Mouse (Mus musculus) left cerebral cortex, adult 9 months (tissue): ENCODE data around the gene Map3k5.

Source experiments
- DNase-seq, 2 experiments: peaks; one replicate each; pipeline ENCODE4 v3.0.0; 2022; ENCODE audit warnings: low spot score in 2 of 2

The Map3k5 gene

GRCm38 (mm10) chr10:20105575-20105974, 171.3 kb downstream of the Map3k5 start:
- DNase-seq, result no peak

- DNase-seq, result no peak
Observed at GRCm38 (mm10) chr10:20107031-20107430, 172.8 kb downstream of the Map3k5 start.

GRCm38 (mm10) chr10:20111508-20111907, 177.2 kb downstream of the Map3k5 start:
- DNase-seq, result no peak

- DNase-seq, result peak in 1 of 2 experiments; percentile 51
Observed at GRCm38 (mm10) chr10:20112026-20112973, 178.0 kb downstream of the Map3k5 start.

- no peak for DNase-seq
Observed at GRCm38 (mm10) chr10:20119504-20120425, 185.5 kb downstream of the Map3k5 start.

- no peak for DNase-seq
Observed at GRCm38 (mm10) chr10:20121981-20122380, 187.7 kb downstream of the Map3k5 start.

GRCm38 (mm10) chr10:20123401-20123800, 189.1 kb downstream of the Map3k5 start:
- DNase-seq, result peak in 1 of 2 experiments; percentile 28

GRCm38 (mm10) chr10:20124576-20124975, 190.3 kb downstream of the Map3k5 start:
- no peak for DNase-seq

- peak in 1 of 2 experiments; percentile 73 for DNase-seq
Observed at GRCm38 (mm10) chr10:20125226-20125625, 191.0 kb downstream of the Map3k5 start.

GRCm38 (mm10) chr10:20132933-20133652, 198.8 kb downstream of the Map3k5 start:
- no peak for DNase-seq

- DNase-seq, result no peak
Observed at GRCm38 (mm10) chr10:20135350-20136058, 201.2 kb downstream of the Map3k5 start.

- DNase-seq, result no peak
Observed at GRCm38 (mm10) chr10:20136505-20136904, 202.2 kb downstream of the Map3k5 start.

- no peak for DNase-seq
Observed at GRCm38 (mm10) chr10:20141376-20141775, 207.1 kb downstream of the Map3k5 start.

- peak in 1 of 2 experiments; percentile 60 for DNase-seq
Observed at GRCm38 (mm10) chr10:20148130-20148772, 214.0 kb downstream of the Map3k5 start, which contains the start of gene Map7. Gene Map7 (plus strand): TSS chr10:20148471.

- DNase-seq, result peak in 1 of 2 experiments; percentile 44
Observed at GRCm38 (mm10) chr10:20148773-20149120, 214.5 kb downstream of the Map3k5 start.

GRCm38 (mm10) chr10:20149121-20149834, 215.0 kb downstream of the Map3k5 start:
- peak in 1 of 2 experiments; percentile 81 for DNase-seq

GRCm38 (mm10) chr10:20149835-20150355, 215.6 kb downstream of the Map3k5 start:
- DNase-seq, result no peak

GRCm38 (mm10) chr10:20152131-20152530, 217.9 kb downstream of the Map3k5 start:
- DNase-seq, result no peak

GRCm38 (mm10) chr10:20153507-20153906, 219.2 kb downstream of the Map3k5 start:
- no peak for DNase-seq
